Mouse (Mus musculus): ENCODE measurements around the gene Slc26a9.

Slc26a9 gene

GRCm38 (mm10) chr1:131736494-131736893, 7.3 kb upstream of the Slc26a9 start:
- no peak for DNase-seq (ENCODE audit: low read depth, low spot score)

GRCm38 (mm10) chr1:131737269-131737668, 6.6 kb upstream of the Slc26a9 start:
- DNase-seq (ENCODE audit: low read depth, low spot score): peak; percentile 94

DNA sequence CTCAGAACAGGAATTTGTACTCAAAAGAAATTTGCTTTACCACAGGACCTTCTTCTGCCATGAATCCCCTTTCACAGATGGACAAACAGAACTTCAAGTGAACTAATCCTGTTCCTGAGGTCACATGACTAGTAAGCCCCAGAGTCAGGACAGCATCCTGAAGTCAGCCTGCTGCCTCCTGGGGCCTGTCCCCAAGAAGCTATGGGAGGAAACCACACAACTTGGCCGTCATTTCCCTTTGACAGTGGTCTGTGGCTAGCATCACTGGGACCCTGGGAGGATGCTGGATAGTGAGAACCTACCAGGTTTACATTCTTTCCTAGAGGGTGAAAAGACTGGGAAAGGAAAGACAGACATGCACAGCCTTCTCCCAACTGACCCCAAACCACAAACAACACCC, 5.1 kb upstream of the Slc26a9 start:
- no peak for DNase-seq (ENCODE audit: low read depth, low spot score)

DNA sequence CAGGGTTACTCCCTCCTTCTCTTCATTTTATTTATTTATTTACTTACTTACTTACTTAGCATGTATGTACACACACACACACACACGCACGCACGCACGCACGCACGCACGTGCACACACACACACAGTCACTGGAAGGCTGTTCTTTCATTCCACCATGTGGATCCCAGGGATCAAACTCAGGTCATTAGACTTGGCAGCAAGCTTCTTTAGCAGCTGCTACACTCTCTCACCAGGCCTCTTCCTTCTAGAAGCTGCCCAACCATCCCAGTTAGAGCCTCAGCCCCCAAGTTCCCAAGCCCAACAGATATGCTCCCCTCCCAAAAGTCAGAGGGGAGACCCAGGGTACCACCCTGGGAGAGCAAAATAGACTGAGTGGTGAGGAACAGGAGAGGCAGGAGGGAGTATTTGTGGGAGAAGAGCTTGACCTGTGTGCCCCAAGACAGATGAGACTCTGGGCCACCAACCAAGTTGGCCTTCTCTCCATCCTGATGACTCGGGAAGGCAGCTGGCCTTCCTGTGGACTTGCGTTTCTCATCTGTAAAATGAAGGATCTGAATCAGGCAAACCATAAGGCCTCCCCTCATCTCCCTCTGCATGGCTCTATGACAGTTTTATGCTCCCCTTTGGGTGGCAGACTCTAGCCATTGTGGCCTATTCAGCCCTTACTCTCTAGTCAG, 4.2 kb upstream of the Slc26a9 start:
- DNase-seq (ENCODE audit: low read depth, low spot score): no peak

DNA sequence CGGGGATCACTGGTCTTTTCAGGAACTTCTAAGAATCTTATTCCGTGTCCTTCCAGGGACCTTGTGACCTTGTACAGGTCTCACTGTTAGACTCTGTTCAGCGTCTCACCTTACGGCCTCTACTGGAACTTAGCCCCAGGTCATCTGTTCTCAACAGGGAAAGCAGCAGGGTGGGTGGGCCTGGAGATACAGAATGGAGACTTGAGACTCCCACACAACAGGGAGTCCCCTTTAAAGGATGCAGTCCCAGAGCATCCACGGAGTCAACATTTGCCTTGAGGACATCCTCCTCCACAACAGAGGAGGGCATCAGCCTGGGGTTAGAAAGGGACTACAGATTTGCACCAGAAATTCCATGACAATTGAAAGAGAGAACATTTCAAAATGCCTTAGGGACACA, 1.6 kb downstream of the Slc26a9 start:
- no peak for DNase-seq (ENCODE audit: low read depth, low spot score)

DNA sequence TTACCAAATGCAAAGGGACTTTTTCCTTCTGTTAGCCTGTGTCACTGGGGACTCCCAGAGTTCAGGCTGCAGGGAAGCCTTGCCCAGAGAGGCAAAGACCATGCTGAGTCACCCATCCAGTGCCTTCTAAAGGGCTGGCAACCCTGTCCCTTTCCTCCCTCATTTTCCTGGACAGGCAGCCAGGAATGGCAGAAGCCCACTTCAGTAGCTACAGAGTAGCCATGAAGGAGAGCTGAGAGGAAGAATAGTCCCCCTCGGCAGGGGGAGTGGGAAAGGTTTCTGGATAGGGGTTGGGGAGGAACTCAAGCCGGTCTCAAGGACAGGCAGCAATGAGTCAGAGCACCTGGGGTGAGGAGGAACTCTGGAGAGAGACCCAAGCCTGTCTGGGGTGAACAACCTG, 3.9 kb downstream of the Slc26a9 start:
- DNase-seq (ENCODE audit: low read depth, low spot score): no peak

DNA sequence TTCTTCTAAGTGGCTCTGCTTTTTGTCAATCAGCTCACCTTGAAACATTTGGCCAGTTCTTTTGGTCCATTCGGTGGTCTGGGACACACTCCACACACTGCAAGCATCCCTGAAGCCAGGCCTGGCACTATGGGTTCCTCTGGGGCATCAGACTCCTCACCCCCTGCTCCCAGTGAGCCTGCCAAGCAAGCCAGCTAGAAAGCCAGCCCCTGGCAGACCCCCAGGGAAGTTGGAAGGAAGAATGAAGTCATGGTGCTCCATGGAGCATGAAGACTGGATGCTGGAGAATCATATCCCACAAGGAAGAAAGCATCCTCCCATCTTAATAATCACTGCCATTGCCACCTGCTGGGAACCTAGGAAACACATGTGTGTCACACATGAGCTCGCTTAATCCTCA, 4.8 kb downstream of the Slc26a9 start:
- DNase-seq (ENCODE audit: low read depth, low spot score): no peak

GRCm38 (mm10) chr1:131749706-131750545, 6.1 kb downstream of the Slc26a9 start:
- DNase-seq (ENCODE audit: low read depth, low spot score): no peak

DNA sequence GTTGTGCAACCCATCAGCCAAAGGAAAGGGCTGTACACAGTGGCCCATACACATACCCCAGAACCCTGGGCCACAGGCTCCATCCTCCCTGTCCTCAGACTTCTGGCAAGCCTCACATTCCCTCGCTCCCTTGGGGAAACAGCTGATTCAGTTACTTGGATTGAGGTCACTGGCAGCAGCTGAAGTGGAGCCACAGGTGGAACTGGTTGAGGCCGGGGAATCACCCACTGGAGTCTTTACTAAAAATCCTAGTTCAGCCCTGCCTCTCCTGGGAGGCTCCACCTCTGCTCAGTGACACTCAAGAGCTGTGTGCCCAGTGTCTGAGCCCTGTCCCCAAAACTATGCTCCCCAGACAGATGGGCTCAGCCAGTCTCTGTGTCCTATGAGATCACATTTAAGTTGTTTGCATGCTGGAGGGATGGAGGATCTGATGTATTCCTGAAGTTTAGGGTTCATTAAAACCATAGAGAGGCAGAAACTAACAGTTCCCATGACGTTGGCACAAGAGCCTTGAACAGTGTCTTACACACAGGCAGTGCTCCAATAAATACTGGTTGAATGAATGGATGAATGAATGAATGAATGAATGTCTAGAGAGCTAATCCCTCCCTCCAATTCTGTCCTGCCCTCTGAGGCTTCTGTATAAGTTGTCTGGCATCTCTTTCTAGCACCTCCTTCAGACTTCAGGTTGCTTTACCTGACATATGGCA, 7.5 kb downstream of the Slc26a9 start:
- DNase-seq (ENCODE audit: low read depth, low spot score): no peak

GRCm38 (mm10) chr1:131751891-131752311, 8.1 kb downstream of the Slc26a9 start:
- DNase-seq (ENCODE audit: low read depth, low spot score): peak; percentile 86

GRCm38 (mm10) chr1:131754212-131754829, 10.5 kb downstream of the Slc26a9 start:
- no peak for DNase-seq (ENCODE audit: low read depth, low spot score)

- DNase-seq (ENCODE audit: low read depth, low spot score): peak; percentile 82
These were observed 11.1 kb downstream of the Slc26a9 start for GRCm38 (mm10) chr1:131754916-131755315.

DNA sequence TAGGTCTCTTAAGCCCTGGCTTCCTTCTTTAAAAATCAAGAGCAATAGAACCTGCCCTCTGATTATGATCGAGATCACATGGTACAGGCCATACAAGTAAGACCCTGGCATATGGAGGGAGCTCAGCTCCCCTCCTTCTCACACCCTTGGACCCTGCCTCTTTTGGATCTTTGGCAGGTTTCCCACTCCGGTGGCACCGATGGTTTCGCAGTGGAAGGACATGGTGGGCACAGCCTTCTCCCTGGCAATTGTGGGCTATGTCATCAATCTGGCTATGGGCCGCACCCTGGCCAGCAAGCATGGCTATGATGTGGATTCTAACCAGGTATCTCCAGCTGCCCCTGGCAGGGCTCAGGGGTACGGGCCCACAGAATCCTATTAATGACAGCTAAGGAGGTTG, 13.4 kb downstream of the Slc26a9 start:
- no peak for DNase-seq (ENCODE audit: low read depth, low spot score)

- DNase-seq (ENCODE audit: low read depth, low spot score): no peak
These were observed 15.0 kb downstream of the Slc26a9 start for GRCm38 (mm10) chr1:131758796-131759195.

DNA sequence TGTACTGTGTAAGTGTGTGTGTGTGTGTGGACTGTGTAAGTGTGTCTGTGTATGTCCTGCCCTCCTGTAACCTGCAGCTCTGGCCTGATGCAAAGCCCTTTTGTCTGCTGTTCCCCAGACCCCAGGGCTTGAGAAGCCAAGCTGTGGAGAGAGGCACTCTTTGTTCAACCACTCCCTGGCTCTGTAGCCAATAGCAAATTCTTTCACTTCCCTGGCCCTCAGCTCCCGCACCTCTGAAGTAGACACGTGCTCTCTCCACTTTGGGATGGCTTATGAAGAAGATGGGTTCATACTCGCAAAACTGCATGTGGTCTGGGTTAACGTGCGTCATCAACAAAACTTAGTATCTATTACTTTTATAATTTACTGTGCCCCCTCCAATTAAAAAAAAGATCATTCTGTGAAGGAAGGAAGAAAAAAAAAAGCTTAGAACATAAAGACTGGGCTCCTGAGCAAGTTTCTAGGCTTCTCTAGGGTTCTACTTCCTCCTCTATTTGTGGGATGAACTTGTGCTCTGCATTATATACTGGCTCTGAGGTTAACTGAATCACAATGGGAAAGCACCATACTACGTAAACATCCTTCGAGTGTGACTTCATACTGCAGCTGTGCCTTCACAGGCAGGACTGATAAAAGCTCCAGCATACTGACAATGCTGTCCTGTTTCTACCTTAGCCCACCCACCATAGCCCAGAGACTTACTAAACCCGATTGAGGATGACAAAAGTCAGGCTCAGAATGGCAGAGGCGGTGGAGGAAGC, 16.0 kb downstream of the Slc26a9 start:
- no peak for DNase-seq (ENCODE audit: low read depth, low spot score)

- no peak for DNase-seq (ENCODE audit: low read depth, low spot score)
These were observed 16.6 kb downstream of the Slc26a9 start for GRCm38 (mm10) chr1:131760428-131760820.

GRCm38 (mm10) chr1:131761079-131761831, 17.4 kb downstream of the Slc26a9 start:
- DNase-seq (ENCODE audit: low read depth, low spot score): no peak

- no peak for DNase-seq (ENCODE audit: low read depth, low spot score)
These were observed 19.9 kb downstream of the Slc26a9 start for GRCm38 (mm10) chr1:131763683-131764082.

DNA sequence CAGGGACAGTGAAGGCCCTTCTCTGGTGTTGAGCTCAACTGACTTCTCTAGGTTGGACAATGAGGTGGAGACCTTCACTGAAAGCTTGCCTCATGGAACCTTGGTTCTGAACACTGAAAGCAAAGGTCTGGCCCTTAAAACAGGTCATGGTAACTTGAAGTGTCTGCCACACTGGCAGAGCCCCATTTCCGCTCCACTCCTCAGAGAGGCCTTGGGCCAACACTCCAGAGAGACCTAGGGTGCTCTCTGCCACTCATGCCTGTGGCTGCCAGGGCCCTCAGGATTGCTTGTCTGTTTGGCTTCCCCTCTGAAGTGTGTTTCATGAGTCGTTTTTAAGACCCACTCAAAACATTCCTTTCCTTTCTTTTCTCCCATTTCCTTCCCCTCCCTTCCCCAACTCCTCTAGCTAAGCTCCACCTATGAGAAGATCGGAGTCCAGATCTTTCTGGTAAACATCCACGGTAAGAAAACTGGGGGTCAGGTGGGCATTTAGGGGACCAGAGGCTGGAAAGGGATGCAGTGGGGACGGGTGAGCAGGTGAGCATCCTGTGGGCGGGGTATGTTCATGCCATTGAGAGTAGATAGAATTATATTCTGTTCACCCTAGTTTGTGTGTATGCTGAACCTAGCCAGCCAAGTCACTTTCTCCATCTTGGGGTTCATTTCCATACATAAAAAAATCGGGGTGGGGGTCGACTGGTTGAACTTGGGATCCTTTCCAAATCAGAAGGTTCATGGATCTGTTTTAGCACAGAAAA, 20.9 kb downstream of the Slc26a9 start:
- no peak for DNase-seq (ENCODE audit: low read depth, low spot score)

Measured in brain, adult 2 months (tissue).